Mouse (Mus musculus) gastrocnemius, postnatal 10 days (tissue): ENCODE results near the gene Hepacam2. TPM values are rescaled to one million over a fixed set of nuclear protein-coding genes. Genes with fewer than 3 reads are reported as not detected.
"Not testable (repeated sequence)": the region's sequence is repeated elsewhere in the genome, so short reads cannot be mapped to it uniquely, and the experiment has no call there.

Experiments used
- DNase-seq: peaks from one replicate; pipeline ENCODE4 v3.0.0; 2021; ENCODE audit warnings: mixed read lengths
- long read RNA-seq, 2 experiments: library from polyadenylated mRNA; stranded (forward); transcript quantifications; one replicate each; pipeline ENCODE4 v2.0.0; 2021
- total RNA-seq, 2 experiments: library from RNA; stranded (reverse); gene quantifications; 2 replicates each; pipeline ENCODE4 v1.2.3; 2021

The Hepacam2 gene
- total RNA-seq = not detected
- long read RNA-seq, experiment 1 = 0 reads
- long read RNA-seq, experiment 2 = 0 reads

GRCm38 (mm10) chr6:3498162-3498848, at the start of gene Hepacam2, which contains the start of gene Vps50:
Gene Hepacam2, minus strand, starts transcription at chr6:3498298.
Gene Vps50, plus strand, starts transcription at chr6:3498382.
- peak; percentile 80 for DNase-seq

- DNase-seq = no peak
These were observed 46.9 kb upstream of the Hepacam2 start for GRCm38 (mm10) chr6:3544970-3545369.

DNA sequence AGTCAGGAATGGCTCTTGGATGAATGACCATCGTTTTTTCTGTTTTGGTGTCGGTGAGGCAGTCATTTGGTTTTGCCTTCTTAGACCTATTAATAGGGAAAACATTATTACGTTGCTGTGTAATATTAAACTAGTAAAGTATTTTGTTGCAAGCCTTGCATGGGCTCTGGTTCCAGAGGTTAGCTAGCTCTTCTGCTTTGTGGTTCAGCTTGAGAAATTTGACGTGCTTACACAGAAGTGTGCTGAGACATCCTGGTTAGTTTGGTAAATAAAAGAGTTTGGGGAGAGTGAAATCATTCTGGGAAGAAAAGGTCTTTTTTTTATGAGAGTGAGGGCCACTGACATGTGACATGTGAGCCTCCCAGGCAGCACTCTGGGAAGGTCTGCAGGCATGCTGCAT, 45.8 kb upstream of the Hepacam2 start:
- no peak for DNase-seq

GRCm38 (mm10) chr6:3539470-3539869, 41.4 kb upstream of the Hepacam2 start:
- DNase-seq = no peak

DNA sequence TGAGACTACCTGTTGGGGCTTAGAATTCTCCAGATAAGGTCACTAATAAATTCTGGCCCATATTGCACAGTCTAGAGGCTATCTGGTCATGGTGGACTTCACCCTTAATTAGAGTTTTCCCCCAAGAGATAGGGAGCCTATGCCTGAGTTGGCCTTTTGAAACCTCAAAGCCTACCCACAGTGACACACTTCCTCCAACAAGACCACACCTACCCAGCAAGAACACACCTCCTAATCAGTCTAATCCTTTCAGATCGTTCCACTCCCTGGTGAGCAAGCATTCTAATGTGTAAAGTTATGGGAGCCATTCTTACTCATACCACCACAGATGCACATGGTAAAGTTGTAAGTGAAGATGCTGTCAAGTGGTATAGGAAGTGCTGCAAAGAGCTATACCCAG, 38.0 kb upstream of the Hepacam2 start:
- no peak for DNase-seq

DNA sequence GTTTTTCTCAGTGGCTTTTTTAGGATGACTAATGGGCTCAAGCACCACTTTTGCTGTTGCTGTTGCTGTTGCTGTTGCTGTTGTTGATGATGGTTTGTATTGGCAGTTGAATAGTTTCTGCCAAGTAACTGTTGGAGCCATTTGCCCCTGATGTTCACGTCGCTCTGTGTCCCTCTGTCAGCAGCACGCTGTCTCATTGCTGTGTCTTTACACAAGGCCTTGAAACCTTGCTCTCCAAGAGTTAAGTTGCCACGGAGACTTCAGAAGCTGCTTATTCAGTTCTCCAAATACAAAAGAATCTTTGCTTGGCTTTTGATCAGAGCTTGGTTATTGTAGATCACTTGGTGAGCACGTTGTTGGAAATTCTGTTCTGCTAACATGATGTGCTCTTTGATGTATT, 33.3 kb upstream of the Hepacam2 start:
- no peak for DNase-seq

- DNase-seq = no peak
These were observed 30.1 kb upstream of the Hepacam2 start for GRCm38 (mm10) chr6:3528198-3528597.

- peak; percentile 19 for DNase-seq
These were observed 14.5 kb upstream of the Hepacam2 start for GRCm38 (mm10) chr6:3512611-3513010.

DNA sequence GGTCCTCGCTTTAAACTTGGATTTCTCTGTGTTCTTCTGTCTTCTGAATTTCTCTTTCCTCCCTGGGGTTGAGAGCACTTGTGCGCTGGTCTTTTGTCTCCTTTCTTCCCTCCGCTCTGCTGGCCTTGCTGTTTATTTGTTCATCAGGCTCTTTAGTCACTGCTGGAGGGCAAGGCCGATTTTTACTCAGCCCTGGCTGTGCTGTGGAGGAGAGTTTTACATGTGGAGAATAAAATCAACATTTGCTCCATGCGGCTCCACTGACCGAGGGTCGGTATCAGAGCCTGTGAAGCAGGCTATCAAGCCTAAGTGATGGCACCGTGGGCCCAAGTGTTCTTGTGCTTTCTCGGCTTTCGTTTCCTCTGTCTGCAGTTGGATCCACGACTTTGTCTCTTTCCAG, 13.5 kb upstream of the Hepacam2 start:
- no peak for DNase-seq

DNA sequence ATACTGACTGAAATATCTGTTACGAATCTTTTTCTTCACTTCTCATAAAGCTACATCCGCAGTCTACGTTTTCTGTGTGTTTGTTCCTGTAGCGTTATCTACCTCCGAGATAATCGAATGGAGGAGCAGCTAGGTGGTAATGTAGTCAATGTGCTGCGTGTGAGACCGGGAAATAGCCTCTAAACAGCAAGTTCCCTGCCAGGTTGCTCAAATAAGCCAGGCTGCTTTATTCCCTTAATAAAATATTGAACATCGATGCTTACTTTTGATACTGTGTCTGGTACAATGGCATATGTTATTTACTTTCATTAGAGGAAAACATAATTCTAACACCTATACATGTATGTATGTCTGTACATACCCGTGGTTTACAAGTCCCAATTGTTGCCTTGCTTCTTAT, 13.0 kb upstream of the Hepacam2 start:
- DNase-seq = no peak

DNA sequence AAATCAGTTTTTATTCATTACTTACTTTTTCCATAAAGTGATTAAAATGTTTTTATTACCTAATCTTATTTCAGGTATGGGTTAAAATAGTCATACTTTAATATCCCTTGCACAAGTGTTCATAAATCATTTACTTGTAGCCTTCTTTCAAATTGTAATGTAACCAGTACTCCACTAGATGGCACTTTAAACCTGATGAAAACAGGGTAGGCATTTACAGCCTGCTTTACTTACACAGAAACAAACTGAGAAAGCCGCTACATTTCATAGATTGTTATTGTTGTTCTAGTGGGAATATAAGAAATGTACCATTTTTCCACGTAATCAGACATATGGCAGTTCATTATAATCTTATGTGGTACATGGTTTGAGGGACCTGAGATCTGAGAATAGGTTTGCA, 11.7 kb upstream of the Hepacam2 start:
- no peak for DNase-seq

GRCm38 (mm10) chr6:3508151-3508550, 10.1 kb upstream of the Hepacam2 start:
- DNase-seq = not testable (repeated sequence)

- DNase-seq = no peak
These were observed 9.0 kb upstream of the Hepacam2 start for GRCm38 (mm10) chr6:3507078-3507477.

DNA sequence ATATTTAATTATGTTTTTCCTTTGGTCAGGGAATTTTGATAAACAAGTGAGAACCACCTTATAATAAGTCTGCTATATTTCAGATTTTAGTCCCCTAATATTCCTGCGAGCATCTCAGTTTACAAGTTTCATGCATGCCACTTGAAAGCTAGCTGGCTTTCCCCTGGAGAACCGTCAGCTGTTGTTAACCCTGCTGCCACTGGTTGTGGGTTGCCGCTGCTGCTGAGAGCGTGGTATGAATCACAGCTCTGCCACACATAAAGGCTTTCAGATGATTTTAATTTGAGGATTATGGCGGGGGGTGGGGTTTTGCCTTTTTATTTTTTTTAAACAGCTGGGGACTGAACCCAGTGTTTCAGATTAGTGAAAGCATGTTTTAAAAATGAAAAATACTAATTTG, 7.2 kb upstream of the Hepacam2 start:
- no peak for DNase-seq

DNA sequence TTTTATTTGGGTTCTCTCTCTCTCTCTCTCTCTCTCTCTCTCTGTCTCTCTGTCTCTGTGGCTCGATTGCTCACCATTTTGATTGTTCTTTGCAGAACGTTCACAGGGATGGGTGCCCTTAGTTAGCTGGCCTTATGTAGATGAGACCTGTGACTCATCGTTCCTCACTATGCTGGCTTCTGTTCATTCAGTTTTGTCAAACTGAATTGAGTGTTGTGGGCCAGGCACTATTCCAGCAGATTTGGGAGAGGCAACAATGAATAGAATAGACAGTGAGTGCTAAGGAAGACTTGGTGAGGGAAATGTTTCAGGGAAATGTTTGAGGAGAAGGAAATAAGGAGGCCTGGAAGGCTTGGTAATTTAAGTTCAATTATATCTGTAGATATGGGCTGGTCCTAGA, 2.2 kb upstream of the Hepacam2 start:
- no peak for DNase-seq

DNA sequence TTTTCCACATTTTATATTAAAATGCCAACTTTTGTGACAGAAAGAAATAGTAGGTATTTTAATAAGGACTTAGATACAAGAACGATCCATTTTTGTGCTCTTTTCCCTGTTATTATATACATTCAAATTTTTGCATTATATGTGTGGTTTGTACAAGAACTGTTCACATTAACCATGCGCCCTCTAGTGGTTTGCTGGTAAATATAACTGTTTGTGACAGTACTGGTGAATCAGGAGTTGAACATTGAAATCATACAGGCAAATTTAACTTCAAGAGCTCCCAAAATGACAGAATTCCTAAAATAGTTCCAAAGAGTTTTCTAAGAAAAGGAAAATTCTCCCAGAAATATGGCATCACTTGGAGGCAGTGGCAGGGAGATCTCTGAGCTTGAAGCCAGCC, 1.9 kb downstream of the Hepacam2 start:
- DNase-seq = no peak

- no peak for DNase-seq
These were observed 3.8 kb downstream of the Hepacam2 start for GRCm38 (mm10) chr6:3494285-3494684.

- DNase-seq = no peak
These were observed 10.7 kb downstream of the Hepacam2 start for GRCm38 (mm10) chr6:3487355-3487754.

DNA sequence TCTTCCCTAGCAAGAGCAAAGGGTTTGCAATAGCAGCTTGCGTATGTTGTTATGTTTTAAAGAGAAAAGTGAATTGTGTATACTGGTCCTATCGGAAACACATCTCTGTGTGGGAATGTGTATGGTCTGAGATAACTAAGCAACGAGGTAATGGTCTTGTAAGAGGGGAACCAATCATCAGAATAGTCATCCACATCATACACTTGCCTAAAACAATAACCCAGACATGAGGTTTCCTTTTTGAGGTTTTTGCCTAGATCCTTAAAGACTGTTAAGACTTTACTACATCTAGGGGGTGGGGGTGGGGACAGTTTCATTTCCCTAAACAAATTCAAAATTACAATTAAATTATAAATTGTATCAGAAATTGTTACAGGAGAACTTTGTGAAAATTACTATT, 13.0 kb downstream of the Hepacam2 start:
- DNase-seq = no peak

DNA sequence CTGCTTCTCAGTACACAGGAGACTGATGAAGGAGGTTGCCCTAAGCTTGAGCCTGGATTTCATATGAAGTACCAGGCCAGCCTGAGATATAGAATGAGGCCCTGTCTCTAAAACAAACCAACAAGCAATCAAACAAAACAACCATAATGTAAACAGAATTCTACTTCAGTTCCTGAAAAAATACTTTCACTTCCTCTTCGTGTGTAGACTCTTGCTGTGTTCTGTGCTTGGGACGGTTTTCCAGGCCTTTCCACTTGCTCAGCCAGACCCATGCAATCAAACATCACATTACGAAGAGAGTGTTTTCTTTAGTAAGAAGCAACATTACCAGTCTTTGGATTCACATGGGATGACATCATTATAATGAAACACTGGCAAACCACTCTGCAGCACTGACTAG, 16.4 kb downstream of the Hepacam2 start:
- DNase-seq = no peak

DNA sequence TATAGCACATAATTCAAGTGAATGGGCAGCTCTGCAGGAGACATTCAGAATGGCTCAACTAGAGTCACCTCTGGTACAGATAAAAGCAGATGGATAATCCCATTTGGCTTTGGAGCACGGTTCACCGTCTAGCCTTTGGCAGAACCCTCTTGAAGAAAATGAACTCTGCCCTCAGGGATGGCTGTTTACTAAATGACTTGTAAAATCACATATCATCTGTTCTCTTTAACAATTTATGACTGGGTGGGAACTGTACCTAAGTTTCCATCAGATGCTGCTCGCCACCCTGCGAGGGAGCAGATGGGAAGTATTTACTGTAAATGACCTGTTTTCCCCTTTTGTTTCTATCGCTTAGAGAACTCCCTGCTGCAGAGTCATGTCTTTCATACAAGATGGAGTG, 18.2 kb downstream of the Hepacam2 start:
- DNase-seq = no peak

DNA sequence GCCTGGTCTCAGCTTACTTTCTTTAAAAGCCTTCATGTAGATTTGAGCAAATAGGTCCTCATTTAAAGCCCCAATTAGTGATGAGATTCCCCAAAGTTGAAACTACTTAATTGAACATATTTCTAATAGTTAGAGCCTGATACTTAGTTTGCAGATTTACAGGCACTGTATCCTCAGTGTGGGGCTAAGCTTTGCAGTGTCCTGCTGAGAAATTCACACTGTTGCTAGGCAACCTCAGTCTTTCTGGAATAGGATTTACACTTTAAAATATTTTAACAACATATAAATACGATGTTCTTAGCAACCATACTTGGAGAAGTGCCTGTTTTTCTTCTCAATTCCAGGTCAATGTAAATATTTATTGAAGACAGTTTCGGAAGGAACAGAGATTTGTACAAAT, 21.8 kb downstream of the Hepacam2 start:
- DNase-seq = no peak

- DNase-seq = no peak
These were observed 27.4 kb downstream of the Hepacam2 start for GRCm38 (mm10) chr6:3470706-3471105.

GRCm38 (mm10) chr6:3468627-3469026, 29.5 kb downstream of the Hepacam2 start:
- no peak for DNase-seq

- no peak for DNase-seq
These were observed 34.5 kb downstream of the Hepacam2 start for GRCm38 (mm10) chr6:3463594-3463993.
